Mouse (Mus musculus) large intestine, adult 2 months (tissue): ENCODE results near the gene Sprr1b. TPM values are rescaled to one million over a fixed set of nuclear protein-coding genes. Genes with fewer than 3 reads are reported as not detected.
"Not testable (repeated sequence)": the region's sequence is repeated elsewhere in the genome, so short reads cannot be mapped to it uniquely, and the experiment has no call there.

ENCODE experiments used
- DNase-seq: peaks from one replicate; pipeline ENCODE4 v3.0.0-alpha.2; 2012; ENCODE audit warnings: low read depth, low spot score
- WGBS: fragments of 180-500 bp; shearing (Covaris S2); methylation state at CpG from one replicate; pipeline ENCODE4 v1.1.7; 2018; 5-methylcytosine and 5-hydroxymethylcytosine counted together
- polyA plus RNA-seq: library from polyadenylated mRNA; depleted of rRNA; stranded (reverse); fragments of >200 nt; gene quantifications from 2 replicates; pipeline ENCODE4 v1.2.3, GENCODE M21; 2012; rRNA removed

The Sprr1b gene
- polyA plus RNA-seq, result not detected in 2 replicates

DNA sequence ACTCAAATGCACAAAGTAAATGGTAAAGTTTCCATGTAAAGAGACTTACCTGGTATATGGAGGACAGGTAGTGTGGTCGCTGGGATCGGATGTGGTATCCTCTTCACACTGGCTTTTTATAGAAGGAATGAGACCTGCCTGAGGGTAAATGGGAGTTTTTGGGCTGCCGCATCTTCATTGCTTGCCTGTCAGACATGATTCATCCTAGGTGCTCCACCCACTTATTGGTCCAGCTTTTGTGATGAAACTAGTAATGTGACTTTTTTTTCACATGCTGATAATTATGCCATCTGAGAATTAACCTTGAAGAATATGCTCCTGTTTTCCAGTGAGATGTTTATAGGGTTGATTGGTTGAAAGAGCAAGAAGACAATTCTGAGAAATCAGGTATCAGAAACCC is at the start of gene Sprr1b:
Sprr1b (minus strand) TSS at position 101 of the 400 bp plus-strand sequence.
- DNase-seq, result no peak
- WGBS, result 90% methylated on average over 3 of the region's 3 CpGs

DNA sequence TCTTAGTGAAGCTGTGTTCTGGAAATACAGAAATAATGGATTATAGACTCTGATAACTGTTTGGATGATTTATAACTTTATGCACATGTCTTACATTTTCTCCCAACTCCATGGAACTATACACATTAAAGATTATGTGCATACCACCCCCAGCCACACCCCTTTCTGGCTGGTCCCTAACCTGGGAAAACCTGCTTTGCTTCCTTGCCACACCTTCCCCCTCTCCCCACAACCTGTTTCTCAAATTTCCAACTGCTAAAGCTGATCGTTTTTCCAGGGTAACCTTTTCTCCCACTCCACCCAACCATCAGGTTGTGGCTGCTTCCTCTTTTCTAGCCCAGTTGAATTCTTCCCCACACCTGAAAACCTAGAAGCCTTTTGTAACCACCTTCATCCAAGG is 47.7 kb upstream of the Sprr1b start:
- no peak for DNase-seq
- 9% methylated on average over 1 of the region's 1 CpGs for WGBS

- DNase-seq, result peak; percentile 44
These were observed 47.3 kb upstream of the Sprr1b start, which contains the start of gene Sprr1a for GRCm38 (mm10) chr3:92485863-92486262. Sprr1a (minus strand) TSS chr3:92485895.

DNA sequence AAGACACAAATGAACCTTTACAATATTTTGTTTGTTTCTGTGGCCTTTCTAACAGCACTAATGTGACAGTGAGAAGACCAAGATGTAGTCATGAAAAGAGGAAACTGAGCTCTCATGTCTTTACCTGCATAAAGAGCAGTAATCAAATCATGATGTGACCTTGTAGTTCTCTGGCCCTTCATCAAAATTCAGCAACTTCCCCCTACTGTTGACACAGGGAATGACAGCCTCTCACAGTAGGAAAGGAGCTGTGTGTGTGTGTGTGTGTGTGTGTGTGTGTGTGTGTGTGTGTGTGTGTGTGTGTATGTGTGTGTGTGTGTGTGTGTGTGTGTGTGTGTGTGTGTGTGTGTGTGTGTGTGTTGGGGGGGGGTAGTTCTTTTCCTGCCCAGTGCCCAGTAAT is 42.7 kb upstream of the Sprr1b start:
- DNase-seq, result not testable (repeated sequence)

DNA sequence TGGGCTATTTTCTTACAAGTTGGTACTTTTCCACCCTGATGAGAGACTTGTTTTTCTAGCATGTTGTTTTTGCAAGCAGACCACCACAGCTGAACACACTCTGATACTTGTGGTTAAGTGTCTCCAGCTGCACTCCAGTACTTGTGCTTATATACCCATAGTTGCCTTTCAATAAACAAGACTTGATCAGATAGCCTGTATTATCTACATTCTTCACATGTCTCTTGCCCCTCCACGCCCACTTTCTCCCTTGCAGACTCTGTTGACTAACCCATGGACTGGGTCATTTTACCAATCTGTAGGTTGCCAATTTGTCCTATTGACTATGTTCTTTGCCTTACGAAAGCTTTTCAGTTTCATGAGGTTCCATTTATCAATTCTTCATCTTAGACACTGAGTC is 31.5 kb upstream of the Sprr1b start:
- DNase-seq, result no peak
- 73% methylated on average over 2 of the region's 2 CpGs for WGBS

DNA sequence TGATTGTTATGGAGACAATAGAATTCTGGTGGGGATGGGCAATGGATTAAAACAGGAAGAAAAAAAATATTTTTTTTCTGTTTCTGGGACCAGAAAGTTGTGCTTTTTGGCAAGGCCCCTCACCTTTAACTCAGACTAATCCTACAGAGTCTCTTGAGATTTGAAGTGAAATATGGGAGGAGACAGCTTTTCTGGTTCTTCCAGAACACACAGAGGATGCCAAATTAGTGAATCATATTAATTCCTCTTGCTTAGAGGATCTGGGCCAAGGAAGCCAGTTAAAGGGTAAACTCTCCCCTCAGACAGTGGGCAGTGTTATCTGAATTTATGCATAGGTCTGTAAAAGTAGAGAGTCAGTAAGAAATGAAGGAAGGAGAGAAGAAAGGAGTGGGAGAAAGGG is 28.8 kb upstream of the Sprr1b start:
- no peak for DNase-seq

DNA sequence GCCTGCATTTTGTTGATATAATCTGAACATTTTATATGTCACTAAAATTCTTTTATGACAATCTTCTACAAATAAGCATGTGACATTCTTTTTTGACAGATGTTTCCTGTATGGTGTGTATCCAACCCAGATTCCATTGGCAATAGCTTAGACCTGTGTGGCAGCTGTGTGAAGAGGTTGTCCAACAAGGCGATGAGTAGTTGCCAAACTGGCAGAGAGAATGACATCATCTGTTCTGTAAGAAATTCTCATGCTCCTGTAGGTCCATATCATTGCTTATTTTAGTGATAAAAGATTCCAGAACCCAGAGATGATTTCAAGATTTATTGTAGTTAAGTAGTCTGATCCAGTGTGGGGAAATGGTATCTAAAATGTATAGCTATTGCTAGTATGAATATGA is 28.0 kb upstream of the Sprr1b start:
- WGBS, result 68% methylated on average over 1 of the region's 1 CpGs
- DNase-seq, result no peak

DNA sequence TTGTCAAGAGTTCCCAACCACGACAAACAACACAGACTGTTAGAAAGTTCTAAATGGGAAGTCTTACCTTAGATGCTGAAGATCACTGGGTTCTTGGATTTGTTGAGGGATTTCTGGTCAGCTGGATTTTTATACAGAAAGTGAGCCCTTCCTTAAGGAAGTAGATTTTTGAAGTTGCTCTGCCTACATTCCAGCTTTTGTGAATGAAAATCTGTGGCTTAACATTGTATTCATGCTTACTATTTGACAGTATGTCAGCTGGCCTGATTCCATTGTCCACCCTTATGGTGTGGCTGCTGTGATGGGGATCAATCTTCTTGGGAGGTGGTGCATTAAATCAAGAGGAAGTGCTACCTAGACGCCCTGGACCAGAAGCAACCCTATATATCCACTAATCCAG is 20.0 kb upstream of the Sprr1b start, which contains the start of gene Sprr3:
Sprr3 (minus strand) TSS at position 101 of the 400 bp plus-strand sequence.
- DNase-seq, result no peak
- WGBS, result 51% methylated on average over 2 of the region's 2 CpGs

DNA sequence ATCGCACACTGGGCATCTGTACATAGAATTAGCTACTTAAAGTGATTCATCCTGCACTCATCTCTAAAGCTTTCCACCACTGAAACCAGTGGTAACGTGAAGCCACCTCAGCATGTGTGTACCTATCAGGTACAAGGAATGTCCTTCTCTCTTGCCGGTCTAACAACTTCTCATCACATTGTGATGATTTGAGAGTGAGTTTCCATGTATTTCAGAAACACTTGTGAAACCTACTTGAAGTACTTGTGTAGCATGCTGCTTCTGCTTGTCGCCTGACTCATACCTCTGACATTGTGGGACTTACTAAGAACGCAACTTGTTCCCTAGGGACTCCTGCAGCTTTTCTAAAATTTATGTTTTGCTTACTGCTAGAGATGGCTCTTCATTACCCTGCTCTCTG is 16.6 kb upstream of the Sprr1b start:
- no peak for DNase-seq
- 81% methylated on average over 5 of the region's 5 CpGs for WGBS

- WGBS, result 69% methylated on average over 3 of the region's 3 CpGs
- DNase-seq, result no peak
These were observed 1.6 kb upstream of the Sprr1b start for GRCm38 (mm10) chr3:92440177-92440576.

DNA sequence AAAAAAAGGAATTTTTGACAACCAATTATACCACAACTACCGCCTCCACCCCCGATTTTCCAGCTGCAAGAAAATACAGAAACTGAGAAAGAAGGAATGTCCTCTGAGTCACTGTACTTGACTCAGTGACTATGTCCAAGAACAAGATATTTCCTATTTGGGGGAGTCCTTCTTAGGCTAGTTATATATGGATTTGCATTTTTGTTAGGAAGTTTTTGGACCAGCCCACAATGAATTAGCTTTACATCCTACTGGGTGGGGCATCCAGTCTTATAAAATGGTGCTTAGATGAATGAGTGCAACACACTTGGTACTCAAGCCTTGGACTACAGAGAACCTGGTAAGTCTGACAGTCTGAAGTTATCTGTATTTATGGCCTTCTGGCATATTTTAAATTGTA is 6.3 kb downstream of the Sprr1b start, which contains the start of gene Sprr2k:
Sprr2k (plus strand) TSS at position 301 of the 400 bp plus-strand sequence.
- WGBS, result 86% methylated on average over 2 of the region's 2 CpGs
- DNase-seq, result no peak

DNA sequence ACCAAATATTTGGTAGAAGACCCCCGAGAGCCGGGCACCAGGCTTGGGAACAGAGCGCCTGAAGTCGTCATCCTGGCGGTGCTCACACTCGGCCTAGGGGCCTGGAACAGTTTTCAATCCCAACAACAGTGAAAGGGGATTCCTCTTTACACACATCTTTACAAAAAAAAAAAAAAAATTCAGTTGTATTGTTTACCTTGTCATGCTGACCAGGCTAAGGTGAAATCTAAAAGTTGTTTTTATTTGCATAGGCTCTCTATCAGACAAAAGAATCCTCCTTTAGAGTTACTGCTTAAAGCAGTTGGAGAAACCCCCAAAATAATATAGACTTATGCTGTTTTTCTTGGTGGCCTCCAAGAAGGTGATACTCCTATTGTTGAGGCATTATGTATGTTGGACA is 9.3 kb downstream of the Sprr1b start, which contains the start of gene Gm9774:
Gm9774 (minus strand) TSS at position 101 of the 400 bp plus-strand sequence.
- DNase-seq, result no peak
- WGBS, result 92% methylated on average over 6 of the region's 6 CpGs

DNA sequence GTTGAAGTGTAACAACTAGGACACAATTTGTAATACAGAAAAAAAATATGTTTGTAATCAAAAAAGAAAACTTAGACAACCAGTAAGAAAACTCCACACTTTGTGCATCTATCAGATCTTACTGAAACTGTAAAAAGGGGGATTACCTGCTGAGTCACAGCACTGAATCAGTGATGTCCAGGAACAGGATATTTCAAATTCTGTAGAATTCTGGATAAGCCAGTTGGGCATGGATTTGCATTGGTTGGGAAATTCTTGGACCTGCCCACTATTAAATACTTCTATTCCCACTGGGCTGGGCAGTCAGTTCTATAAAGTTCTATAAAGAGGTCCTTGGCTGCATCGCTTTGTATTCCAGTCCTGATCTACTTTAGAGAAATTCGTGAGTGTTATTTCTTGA is 20.8 kb downstream of the Sprr1b start, which contains the start of gene Sprr2j-ps:
Sprr2j-ps (plus strand) TSS at position 301 of the 400 bp plus-strand sequence.
- no peak for DNase-seq
- 78% methylated on average over 2 of the region's 2 CpGs for WGBS

GRCm38 (mm10) chr3:92407691-92408090 is 30.9 kb downstream of the Sprr1b start, which contains the start of gene Sprr2i:
Sprr2i (plus strand) TSS chr3:92407991.
- WGBS, result 94% methylated on average over 2 of the region's 2 CpGs
- no peak for DNase-seq

- DNase-seq, result no peak
- 24% methylated on average over 1 of the region's 1 CpGs for WGBS
These were observed 44.3 kb downstream of the Sprr1b start for GRCm38 (mm10) chr3:92394301-92394700.

Other genes with a start within 250 kb of the Sprr1b start
- 53.2 and 93.1 TPM in 2 replicates for gene Sprr2a1, start 223.0 kb downstream of the Sprr1b start, polyA plus RNA-seq
- 24,207 and 25,946 TPM in 2 replicates for gene Sprr2a2, start 222.9 kb downstream of the Sprr1b start, polyA plus RNA-seq
- gene Sprr2a3, start 153.4 kb downstream of the Sprr1b start, polyA plus RNA-seq, result 210 and 226 TPM in 2 replicates
- not detected in 2 replicates for gene Sprr2b, start 122.2 kb downstream of the Sprr1b start, polyA plus RNA-seq
- not detected in 2 replicates for gene Sprr2d, start 99.6 kb downstream of the Sprr1b start, polyA plus RNA-seq
- gene Sprr2e, start 86.6 kb downstream of the Sprr1b start, polyA plus RNA-seq, result not detected in 2 replicates
- gene Sprr2f, start 73.6 kb downstream of the Sprr1b start, polyA plus RNA-seq, result not detected in 2 replicates
- gene Sprr2h, start 53.1 kb downstream of the Sprr1b start, polyA plus RNA-seq, result 0.16 TPM in 1 of 2 replicates, not detected in the other
- gene Sprr2i, start 30.8 kb downstream of the Sprr1b start, polyA plus RNA-seq, result not detected in 2 replicates
- not detected in 2 replicates for gene Sprr2j-ps, start 20.7 kb downstream of the Sprr1b start, polyA plus RNA-seq
- gene Gm9774, start 9.4 kb downstream of the Sprr1b start, polyA plus RNA-seq, result 7.5 and 8.2 TPM in 2 replicates
- gene Sprr2k, start 6.2 kb downstream of the Sprr1b start, polyA plus RNA-seq, result not detected in 2 replicates
- gene Sprr3, start 19.9 kb upstream of the Sprr1b start, polyA plus RNA-seq, result 0.37 TPM in 1 of 2 replicates, not detected in the other
- 8.5 and 16.7 TPM in 2 replicates for gene Sprr1a, start 47.1 kb upstream of the Sprr1b start, polyA plus RNA-seq
- gene Sprr4, start 61.7 kb upstream of the Sprr1b start, polyA plus RNA-seq, result not detected in 2 replicates
- not detected in 2 replicates for gene 2310046K23Rik, start 95.7 kb upstream of the Sprr1b start, polyA plus RNA-seq
- not detected in 2 replicates for gene Ivl, start 134.9 kb upstream of the Sprr1b start, polyA plus RNA-seq
- 0.69 TPM in 1 of 2 replicates, not detected in the other for gene Smcp, start 150.2 kb upstream of the Sprr1b start, polyA plus RNA-seq
- gene 2210017I01Rik, start 168.7 kb upstream of the Sprr1b start, polyA plus RNA-seq, result not detected in 2 replicates
- not detected in 2 replicates for gene Lce6a, start 182.9 kb upstream of the Sprr1b start, polyA plus RNA-seq
- gene Lce1a1, start 209.5 kb upstream of the Sprr1b start, polyA plus RNA-seq, result not detected in 2 replicates
- 0.15 TPM in 1 of 2 replicates, not detected in the other for gene Lce1b, start 218.1 kb upstream of the Sprr1b start, polyA plus RNA-seq
- gene Lce1a2, start 231.5 kb upstream of the Sprr1b start, polyA plus RNA-seq, result not detected in 2 replicates
- not detected in 2 replicates for gene Lce1c, start 240.5 kb upstream of the Sprr1b start, polyA plus RNA-seq
- not detected in 2 replicates for gene Lce1d, start 248.4 kb upstream of the Sprr1b start, polyA plus RNA-seq